Mouse (Mus musculus) embryonic fibroblast, embryonic 13.5 days (primary cell): ENCODE data around the gene Bmp7.

Source experiments
- CTCF ChIP-seq: IDR thresholded peaks from 2 replicates; pipeline ENCODE4 v1.5.1; 2011; ENCODE audit warnings: mild to moderate bottlenecking, control low read depth, low read length, moderate library complexity, borderline replicate concordance; ENCODE audit not compliant: insufficient read depth
- POLR2A ChIP-seq: IDR thresholded peaks from 2 replicates; pipeline ENCODE4 v1.6.1; 2011; ENCODE audit warnings: low read depth, mild to moderate bottlenecking, control low read depth, low read length, moderate library complexity

DNA sequence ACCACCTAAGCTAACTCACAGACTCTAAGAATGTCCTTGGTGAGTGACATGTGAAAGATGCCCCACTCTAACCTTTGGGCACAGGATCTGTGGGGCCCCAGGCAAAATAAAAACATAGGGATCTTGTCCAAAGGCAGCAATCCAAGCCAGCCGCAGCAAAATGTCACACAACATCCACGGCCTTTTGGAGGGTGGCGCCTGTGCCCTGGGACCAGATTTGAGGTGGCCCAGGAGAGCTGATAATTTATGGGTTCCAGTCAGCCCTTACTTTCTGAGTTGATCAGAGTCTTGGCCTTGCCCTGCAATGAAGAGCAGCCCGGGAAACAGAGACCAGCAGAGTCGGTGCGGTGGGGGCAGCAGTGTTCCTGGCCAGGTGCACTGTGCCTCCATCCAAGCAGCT is 75.0 kb downstream of the Bmp7 start:
- TF ChIP-seq POLR2A (no peak), CTCF (no peak)
